Mouse (Mus musculus): Measurements from ENCODE around the gene Wasl. TPM values are rescaled to one million over a fixed set of nuclear protein-coding genes. Genes with fewer than 3 reads are reported as not detected.
A peak's percentile ranks its signal among the peaks of the same experiment; 100 is the strongest.

Gene Wasl
- total and polyA plus RNA-seq, 2 experiments from 2014 or later: 20.9 to 61.0 TPM

DNA sequence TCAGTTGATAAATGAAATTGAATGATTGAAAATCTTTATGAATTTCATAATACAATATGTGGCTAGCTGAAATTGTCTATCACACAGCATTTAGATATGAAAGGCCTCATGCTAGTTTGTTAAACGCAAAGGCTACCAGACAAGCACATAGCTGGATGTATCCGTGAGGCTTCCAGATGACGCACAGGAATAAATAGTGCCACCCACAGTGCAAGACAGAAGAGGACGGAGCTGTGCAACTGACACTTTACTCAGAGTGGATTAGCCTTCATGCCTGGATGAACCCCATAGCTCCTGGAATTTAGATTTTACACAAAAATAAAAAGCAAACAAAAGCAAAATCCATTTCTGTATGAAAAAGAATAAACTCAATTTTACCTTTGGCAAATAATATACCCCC is 50.9 kb downstream of the Wasl start:
- TF ChIP-seq CTCF (IDR thresholded peaks at IDR 0.05; ENCODE audit: low read depth): no peak
- WGBS: 49% methylated on average over 4 of the region's 4 CpGs
- Histone ChIP-seq H3K9ac (replicated peaks; ENCODE audit: low read length) (no peak overlapping the region), H3K9me3 (ENCODE audit: low read length) (no peaks in the 10 kb centered on the region), H3K27ac (no peak overlapping the region), H3K36me3 (ENCODE audit: insufficient read depth, low read length) (peaks cover 23% of the 10 kb centered on the region; the same call in 1 of the 2 replicates), H3K4me1 (ENCODE audit: insufficient read depth, low read length) (no peaks in the 10 kb centered on the region), H3K4me3 (ENCODE audit: low read length) (no peak overlapping the region), H3K4me2 (ENCODE audit: low read depth, low read length) (no peak overlapping the region), H3K27me3 (ENCODE audit: insufficient read depth, low read length) (no peaks in the 10 kb centered on the region)
- ATAC-seq (no peak), DNase-seq (ENCODE audit: low spot score) (peak; percentile 13)

DNA sequence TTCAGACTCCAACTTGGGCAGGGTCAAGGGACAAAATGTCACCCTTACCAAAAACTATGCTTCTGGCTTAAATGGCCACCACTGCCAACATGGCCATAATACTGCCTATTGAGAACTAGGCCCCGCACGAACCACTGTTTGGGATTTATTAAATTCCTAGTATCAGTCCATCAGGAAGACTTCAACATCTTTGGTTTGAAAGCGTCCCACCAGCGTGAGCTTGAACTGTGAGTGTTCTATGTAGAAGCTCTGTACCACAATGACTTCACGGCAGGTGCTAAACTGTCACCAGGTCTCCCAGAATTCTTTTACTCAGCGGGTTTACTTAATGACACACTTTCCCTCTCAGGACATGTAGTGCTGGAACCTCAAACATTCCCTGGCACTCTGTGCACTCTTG is 51.5 kb downstream of the Wasl start:
- H3K4me3 ChIP-seq (ENCODE audit: low read length): no peak overlapping the region
- TF ChIP-seq CTCF (IDR thresholded peaks at IDR 0.05; ENCODE audit: low read depth): no peak
- no peak overlapping the region for H3K9ac ChIP-seq (replicated peaks; ENCODE audit: low read length)
- no peak overlapping the region for H3K27ac ChIP-seq
- ATAC-seq (no peak), DNase-seq (ENCODE audit: low spot score) (no peak)
- peaks cover 23% of the 10 kb centered on the region; the same call in 1 of the 2 replicates for H3K36me3 ChIP-seq (ENCODE audit: insufficient read depth, low read length)
- no peaks in the 10 kb centered on the region for H3K9me3 ChIP-seq (ENCODE audit: low read length)
- 94% methylated on average over 6 of the region's 6 CpGs for WGBS
- H3K4me1 ChIP-seq (ENCODE audit: insufficient read depth, low read length): no peaks in the 10 kb centered on the region
- H3K4me2 ChIP-seq (ENCODE audit: low read depth, low read length): no peak overlapping the region
- H3K27me3 ChIP-seq (ENCODE audit: insufficient read depth, low read length): no peaks in the 10 kb centered on the region

DNA sequence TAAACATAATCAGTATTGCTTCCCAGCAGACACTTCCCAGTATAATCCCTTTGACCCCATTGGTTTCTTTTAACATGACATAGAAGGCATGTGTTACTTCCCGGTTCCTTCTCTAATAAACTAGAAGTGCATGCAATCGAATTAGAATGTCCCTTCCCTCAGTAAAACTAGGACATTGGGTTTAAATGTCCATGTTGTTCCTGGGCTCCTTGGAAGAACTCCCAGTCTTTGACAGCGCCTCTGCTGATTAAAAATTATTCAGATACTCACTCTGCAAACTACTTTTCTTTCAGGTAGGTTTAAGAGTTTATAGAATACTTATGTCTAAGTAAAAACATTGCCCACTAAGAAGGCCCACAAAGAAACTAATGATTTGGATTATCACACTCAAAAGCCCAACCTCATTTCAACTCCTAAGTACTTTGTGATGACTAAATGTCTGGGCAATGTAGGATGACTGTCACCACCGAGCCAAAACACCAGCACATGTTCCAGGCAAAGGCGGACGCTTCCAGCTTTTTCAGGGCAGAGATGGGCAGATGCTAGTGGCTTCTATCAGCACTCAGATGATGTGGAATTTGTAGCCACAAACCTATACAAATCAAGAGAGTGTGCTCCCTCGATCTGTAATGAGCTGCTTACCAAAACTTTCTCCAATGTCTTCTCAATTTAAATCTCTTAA is 52.6 kb downstream of the Wasl start:
- no peak for DNase-seq (ENCODE audit: low spot score)
- TF ChIP-seq CTCF (IDR thresholded peaks at IDR 0.05; ENCODE audit: low read depth): no peak
- ATAC-seq: no peak
- H3K27me3 ChIP-seq (ENCODE audit: insufficient read depth, low read length): no peaks in the 10 kb centered on the region
- no peak overlapping the region for H3K4me2 ChIP-seq (ENCODE audit: low read depth, low read length)
- no peak overlapping the region for H3K9ac ChIP-seq (replicated peaks; ENCODE audit: low read length)
- WGBS: 92% methylated on average over 7 of the region's 7 CpGs
- H3K9me3 ChIP-seq (ENCODE audit: low read length): no peaks in the 10 kb centered on the region
- H3K4me1 ChIP-seq (ENCODE audit: insufficient read depth, low read length): no peaks in the 10 kb centered on the region
- no peak overlapping the region for H3K4me3 ChIP-seq (ENCODE audit: low read length)
- no peak overlapping the region for H3K27ac ChIP-seq
- peaks cover 14% of the 10 kb centered on the region; the same call in 1 of the 2 replicates for H3K36me3 ChIP-seq (ENCODE audit: insufficient read depth, low read length)

DNA sequence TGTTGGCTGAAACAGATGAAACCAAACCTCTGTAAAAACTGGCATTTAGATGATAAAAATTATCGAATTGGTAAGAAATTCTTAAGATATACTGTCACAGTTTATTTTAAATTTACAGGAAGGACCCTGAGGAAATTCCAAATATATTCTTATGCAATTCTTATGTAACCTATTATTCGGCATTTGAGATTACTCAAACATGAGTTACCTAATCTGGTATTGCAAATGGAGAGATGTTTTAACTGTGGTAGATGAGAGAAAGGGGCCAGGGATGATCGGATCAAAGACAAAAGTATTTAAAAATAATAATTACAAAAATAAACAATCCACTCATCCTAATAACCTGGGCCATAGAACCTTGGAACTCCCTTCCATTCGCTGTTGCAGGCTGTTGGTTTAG is 54.5 kb downstream of the Wasl start:
- no peak for TF ChIP-seq CTCF (IDR thresholded peaks at IDR 0.05; ENCODE audit: low read depth)

DNA sequence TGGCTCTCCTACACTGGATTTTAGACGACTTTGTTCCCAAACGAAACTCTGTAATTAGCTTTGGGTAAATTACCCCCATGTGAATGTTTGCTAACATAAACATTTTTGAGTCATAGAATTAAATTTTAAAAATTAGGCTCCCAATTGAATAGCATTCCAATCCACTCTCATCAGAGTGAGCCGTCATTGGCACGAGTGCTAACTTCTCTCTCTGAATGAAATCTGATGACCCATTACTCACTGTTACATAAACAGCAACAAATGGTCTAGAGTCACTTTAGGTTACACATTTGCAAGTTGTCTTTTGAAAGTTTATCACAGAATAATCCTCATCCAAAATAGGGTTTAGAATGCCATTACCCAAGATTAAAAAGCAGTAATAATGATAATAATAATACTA is 55.3 kb downstream of the Wasl start:
- no peak overlapping the region for H3K4me2 ChIP-seq (ENCODE audit: low read depth, low read length)
- no peak overlapping the region for H3K9ac ChIP-seq (replicated peaks; ENCODE audit: low read length)
- TF ChIP-seq CTCF (IDR thresholded peaks at IDR 0.05; ENCODE audit: low read depth): no peak
- WGBS: 76% methylated on average over 4 of the region's 4 CpGs
- ATAC-seq: no peak
- no peaks in the 10 kb centered on the region for H3K9me3 ChIP-seq (ENCODE audit: low read length)
- no peak overlapping the region for H3K27ac ChIP-seq
- DNase-seq (ENCODE audit: low spot score): no peak
- H3K27me3 ChIP-seq (ENCODE audit: insufficient read depth, low read length): no peaks in the 10 kb centered on the region
- peaks cover 7% of the 10 kb centered on the region; the same call in 1 of the 2 replicates for H3K36me3 ChIP-seq (ENCODE audit: insufficient read depth, low read length)
- H3K4me1 ChIP-seq (ENCODE audit: insufficient read depth, low read length): no peaks in the 10 kb centered on the region
- H3K4me3 ChIP-seq (ENCODE audit: low read length): no peak overlapping the region

More for the DNA sequence above, 54.5 kb downstream of the Wasl start:
- WGBS: 93% methylated on average over 4 of the region's 4 CpGs
- Histone ChIP-seq H3K36me3 (ENCODE audit: insufficient read depth, low read length) (peaks cover 14% of the 10 kb centered on the region; the same call in 1 of the 2 replicates), H3K9me3 (ENCODE audit: low read length) (no peaks in the 10 kb centered on the region), H3K27ac (no peak overlapping the region), H3K4me3 (ENCODE audit: low read length) (no peak overlapping the region), H3K9ac (replicated peaks; ENCODE audit: low read length) (no peak overlapping the region), H3K27me3 (ENCODE audit: insufficient read depth, low read length) (no peaks in the 10 kb centered on the region), H3K4me2 (ENCODE audit: low read depth, low read length) (no peak overlapping the region), H3K4me1 (ENCODE audit: insufficient read depth, low read length) (no peaks in the 10 kb centered on the region)
- DNase-seq (ENCODE audit: low spot score): no peak
- no peak for ATAC-seq

DNA sequence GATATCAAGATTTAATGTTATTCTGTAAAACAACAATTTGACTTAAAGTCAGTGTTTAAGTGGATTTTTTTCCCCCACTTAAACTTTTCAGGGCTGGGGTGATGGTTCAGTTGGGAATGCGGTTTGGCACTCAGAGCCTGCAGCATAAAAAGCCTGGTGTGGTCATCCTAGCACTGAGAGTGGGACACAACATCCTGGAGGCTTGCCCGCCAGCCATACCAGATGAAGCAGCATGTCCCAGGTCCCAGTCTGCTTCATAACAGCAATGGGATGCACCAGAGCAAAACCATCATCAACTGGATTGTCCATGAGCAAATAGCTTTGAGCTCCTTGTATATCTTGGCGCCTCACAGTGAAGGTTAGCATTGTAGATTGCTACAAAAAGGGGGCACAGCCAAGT is 56.1 kb downstream of the Wasl start:
- Histone ChIP-seq H3K9ac (replicated peaks; ENCODE audit: low read length) (no peak overlapping the region), H3K9me3 (ENCODE audit: low read length) (no peaks in the 10 kb centered on the region), H3K27ac (no peak overlapping the region), H3K36me3 (ENCODE audit: insufficient read depth, low read length) (0 out of 2 replicates have a peak, but pooled peaks cover 5% of the 10 kb centered on the region), H3K27me3 (ENCODE audit: insufficient read depth, low read length) (no peaks in the 10 kb centered on the region), H3K4me2 (ENCODE audit: low read depth, low read length) (no peak overlapping the region), H3K4me3 (ENCODE audit: low read length) (no peak overlapping the region), H3K4me1 (ENCODE audit: insufficient read depth, low read length) (no peaks in the 10 kb centered on the region)
- no peak for TF ChIP-seq CTCF (IDR thresholded peaks at IDR 0.05; ENCODE audit: low read depth)
- DNase-seq (ENCODE audit: low spot score) (no peak), ATAC-seq (no peak)
- WGBS: 95% methylated on average over 3 of the region's 3 CpGs

DNA sequence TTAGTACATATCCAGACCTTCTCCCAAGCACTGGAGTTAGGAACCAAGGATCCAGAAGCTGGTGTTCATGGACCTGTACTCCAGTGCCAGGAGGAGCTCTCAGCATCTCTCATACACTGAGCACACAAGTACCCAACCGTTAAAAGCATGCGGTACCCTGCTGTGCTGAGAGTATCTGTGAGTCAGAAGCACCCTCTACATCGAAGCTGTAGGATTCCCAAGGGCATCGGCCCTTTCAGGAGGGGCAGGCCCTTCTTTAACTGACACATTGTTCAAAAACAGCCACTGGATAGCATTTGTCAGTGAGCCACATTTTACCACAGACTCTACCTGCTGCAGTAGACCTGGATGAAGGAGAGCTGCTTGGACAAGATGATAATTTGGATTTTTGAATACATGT is 56.7 kb downstream of the Wasl start:
- Histone ChIP-seq H3K4me1 (ENCODE audit: insufficient read depth, low read length) (no peaks in the 10 kb centered on the region), H3K4me3 (ENCODE audit: low read length) (no peak overlapping the region), H3K27ac (no peak overlapping the region), H3K36me3 (ENCODE audit: insufficient read depth, low read length) (0 out of 2 replicates have a peak, but pooled peaks cover under 1% of the 10 kb centered on the region), H3K27me3 (ENCODE audit: insufficient read depth, low read length) (no peaks in the 10 kb centered on the region), H3K9ac (replicated peaks; ENCODE audit: low read length) (no peak overlapping the region), H3K9me3 (ENCODE audit: low read length) (no peaks in the 10 kb centered on the region), H3K4me2 (ENCODE audit: low read depth, low read length) (no peak overlapping the region)
- WGBS: 68% methylated on average over 4 of the region's 4 CpGs
- no peak for ATAC-seq
- no peak for DNase-seq (ENCODE audit: low spot score)
- no peak for TF ChIP-seq CTCF (IDR thresholded peaks at IDR 0.05; ENCODE audit: low read depth)

Measured in hindbrain, postnatal 0 days (tissue).